Mouse (Mus musculus) midbrain, postnatal 0 days (tissue): ENCODE results near the gene Ranbp10. TPM values are rescaled to one million over a fixed set of nuclear protein-coding genes. Genes with fewer than 3 reads are reported as not detected.

Experiments
- ATAC-seq: fragments of 200-750 bp; cut with Nextera tagmentation; 2 replicates; pipeline ENCODE4 v1.8.0; 2017; ENCODE audit warnings: moderate number of reproducible peaks, mild to moderate bottlenecking, moderate TSS enrichment, moderate library complexity; ENCODE audit not compliant: low FRiP score
- DNase-seq: peaks from one replicate; pipeline ENCODE4 v3.0.0-alpha.2; 2015; ENCODE audit warnings: low spot score
- H3K27ac ChIP-seq: fragments of 300-500 bp; sonication (generic); 2 replicates; pipeline ENCODE4 v1.5.1; 2014; ENCODE audit warnings: low read depth, mild to moderate bottlenecking, low read length, mixed read lengths
- H3K27me3 ChIP-seq: fragments of 300-500 bp; sonication (generic); 2 replicates; pipeline ENCODE4 v1.6.1; 2014; ENCODE audit warnings: low read length, control low read depth, mixed read lengths; ENCODE audit not compliant: insufficient read depth
- H3K36me3 ChIP-seq: fragments of 300-500 bp; sonication (generic); 2 replicates; pipeline ENCODE4 v1.6.1; 2014; ENCODE audit warnings: low read length, control low read depth, mixed read lengths; ENCODE audit not compliant: insufficient read depth
- H3K4me1 ChIP-seq: fragments of 300-500 bp; sonication (generic); 2 replicates; pipeline ENCODE4 v1.6.1; 2014; ENCODE audit warnings: mild to moderate bottlenecking, control low read depth, antibody characterized with exemption, low read length, mixed read lengths; ENCODE audit not compliant: insufficient read depth
- H3K4me2 ChIP-seq: fragments of 300-500 bp; sonication (generic); 2 replicates; pipeline ENCODE4 v1.6.1; 2014; ENCODE audit warnings: low read depth, mild to moderate bottlenecking, low read length, mixed read lengths; ENCODE audit not compliant: poor library complexity, severe bottlenecking
- H3K4me3 ChIP-seq: fragments of 300-500 bp; sonication (generic); 2 replicates; pipeline ENCODE4 v1.5.1; 2014; ENCODE audit warnings: low read depth, mild to moderate bottlenecking, low read length, moderate library complexity
- H3K9ac ChIP-seq: fragments of 300-500 bp; sonication (generic); replicated peaks from 2 replicates; pipeline ENCODE4 v1.6.1; 2014; ENCODE audit warnings: mild to moderate bottlenecking, low read length, moderate library complexity, mixed read lengths; ENCODE audit not compliant: poor library complexity, severe bottlenecking
- H3K9me3 ChIP-seq: fragments of 300-500 bp; sonication (generic); 2 replicates; pipeline ENCODE4 v1.6.1; 2016; ENCODE audit warnings: low read length, control low read depth
- CTCF ChIP-seq: IDR thresholded peaks from 2 replicates; pipeline ENCODE4 v1.5.1; 2016; ENCODE audit warnings: antibody characterized with exemption, mild to moderate bottlenecking
- WGBS: fragments of 180-500 bp; shearing (Covaris S2); extraction: QIAGEN DNeasy Blood & Tissue Kit; methylation state at CpG from one replicate; pipeline ENCODE4 v1.1.7; 2014; 5-methylcytosine and 5-hydroxymethylcytosine counted together
- polyA plus RNA-seq: library from polyadenylated mRNA; unstranded; fragments of >200 nt; fragmentation: Nextera tagmentation; extraction: Ambion mirVana; gene quantifications from 2 replicates; pipeline ENCODE4 v1.2.1, GENCODE M21; 2015
- total RNA-seq: library from RNA; depleted of rRNA; stranded (reverse); fragments of >200 nt; gene quantifications from 2 replicates; pipeline ENCODE4 v1.2.3, GENCODE M21; 2014; rRNA removed

Ranbp10 gene
- total and polyA plus RNA-seq, 2 experiments from 2014 or later, result 6.4 to 13.4 TPM

DNA sequence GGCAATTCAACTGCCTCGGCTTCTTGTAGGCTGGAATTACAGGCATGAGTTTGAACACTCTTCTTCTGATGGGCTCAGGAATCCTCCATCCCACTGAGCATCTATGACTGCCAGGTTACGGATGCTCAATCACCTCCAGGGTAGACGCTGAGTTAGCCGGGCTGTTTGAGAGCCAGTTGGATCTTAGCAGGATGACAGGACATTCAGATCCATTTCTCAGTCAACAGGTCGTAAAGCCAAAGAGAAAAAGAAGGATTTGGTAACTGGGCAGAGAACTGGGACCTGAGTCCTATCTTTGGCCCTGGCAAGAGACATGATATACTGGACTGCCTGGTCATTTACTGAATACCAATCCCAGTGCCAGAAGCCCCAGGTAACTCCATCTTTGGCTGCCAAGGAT, 87.9 kb downstream of the Ranbp10 start:
- 92% methylated on average over 5 of the region's 5 CpGs for WGBS
- Histone ChIP-seq H3K4me1 (no peaks in the 10 kb centered on the region), H3K9ac (no peak overlapping the region), H3K27ac (no peak overlapping the region), H3K27me3 (no peaks in the 10 kb centered on the region), H3K36me3 (no peaks in the 10 kb centered on the region), H3K4me2 (no peak overlapping the region), H3K9me3 (no peaks in the 10 kb centered on the region), H3K4me3 (no peak overlapping the region)
- DNase-seq, result no peak
- no peak for ATAC-seq
- TF ChIP-seq CTCF, result no peak

DNA sequence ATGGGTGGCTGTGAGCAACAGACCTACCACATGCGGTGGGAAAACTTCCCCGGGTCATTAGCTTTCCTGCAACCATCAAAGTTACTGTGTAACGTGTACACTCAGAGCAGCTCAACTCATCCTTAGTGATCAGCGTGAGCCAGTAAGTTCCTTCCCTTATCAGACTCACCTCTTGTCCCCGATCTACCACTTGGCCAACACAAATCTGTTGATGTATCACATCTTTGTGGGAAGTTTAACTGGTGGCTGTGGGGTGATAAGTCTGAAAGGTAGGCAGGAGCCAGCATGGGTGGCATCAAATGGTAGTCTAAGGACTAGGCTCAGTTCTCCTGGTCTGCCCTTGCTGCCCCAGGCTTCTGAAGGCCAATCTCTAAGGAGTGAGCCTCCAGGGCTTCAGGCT, 95.0 kb downstream of the Ranbp10 start:
- Histone ChIP-seq H3K4me3 (no peak overlapping the region), H3K4me1 (no peaks in the 10 kb centered on the region), H3K9ac (no peak overlapping the region), H3K9me3 (no peaks in the 10 kb centered on the region), H3K27me3 (no peaks in the 10 kb centered on the region), H3K27ac (no peak overlapping the region), H3K4me2 (no peak overlapping the region), H3K36me3 (peaks cover 14% of the 10 kb centered on the region)
- no peak for TF ChIP-seq CTCF
- ATAC-seq (no peak), DNase-seq (no peak)
- 93% methylated on average over 5 of the region's 5 CpGs for WGBS

DNA sequence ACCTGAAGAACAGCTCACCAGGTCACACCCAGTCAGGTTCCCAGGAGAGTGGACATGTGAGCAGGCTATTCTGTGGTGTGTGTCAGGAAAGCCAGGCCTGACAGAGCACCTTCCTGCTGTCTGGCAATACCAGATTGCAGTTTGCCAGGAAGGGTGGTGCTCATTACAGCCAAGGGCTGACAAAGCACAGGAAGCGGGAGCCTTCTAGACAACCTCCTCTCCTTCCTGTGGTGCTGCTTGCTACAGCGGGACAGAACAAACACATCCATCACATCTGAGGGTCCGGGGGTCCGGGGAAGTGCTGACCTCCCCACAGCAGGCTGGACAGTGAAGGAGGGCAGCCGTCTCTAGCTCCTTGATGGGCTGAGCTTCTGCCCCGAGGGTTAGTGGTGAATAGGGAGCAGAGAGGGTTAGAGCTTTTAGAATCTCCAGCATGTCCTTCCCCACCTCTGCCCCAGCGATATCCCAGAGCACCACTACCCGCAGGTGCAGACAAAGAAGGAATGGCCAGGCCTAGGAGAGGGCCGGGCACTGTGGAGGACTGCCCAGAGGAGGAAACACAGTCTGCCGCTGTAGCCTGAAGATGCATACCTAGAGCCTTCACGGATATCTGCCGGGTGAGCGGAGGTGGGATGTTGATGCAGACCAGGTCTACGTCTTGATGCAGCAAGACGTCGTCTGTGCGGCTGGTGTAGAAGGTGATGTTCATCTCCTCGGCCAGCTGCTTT, 99.6 kb downstream of the Ranbp10 start:
- no peak for ATAC-seq
- no peak for DNase-seq
- no peak overlapping the region for H3K4me2 ChIP-seq
- 0 out of 2 replicates have a peak overlapping the region, but pooled peaks have one; percentile 3 for H3K27ac ChIP-seq
- no peaks in the 10 kb centered on the region for H3K27me3 ChIP-seq
- no peaks in the 10 kb centered on the region for H3K9me3 ChIP-seq
- no peak overlapping the region for H3K9ac ChIP-seq
- peaks cover 33% of the 10 kb centered on the region for H3K36me3 ChIP-seq
- no peaks in the 10 kb centered on the region for H3K4me1 ChIP-seq
- 90% methylated on average over 18 of the region's 18 CpGs for WGBS
- no peak for TF ChIP-seq CTCF
- H3K4me3 ChIP-seq, result no peak overlapping the region

DNA sequence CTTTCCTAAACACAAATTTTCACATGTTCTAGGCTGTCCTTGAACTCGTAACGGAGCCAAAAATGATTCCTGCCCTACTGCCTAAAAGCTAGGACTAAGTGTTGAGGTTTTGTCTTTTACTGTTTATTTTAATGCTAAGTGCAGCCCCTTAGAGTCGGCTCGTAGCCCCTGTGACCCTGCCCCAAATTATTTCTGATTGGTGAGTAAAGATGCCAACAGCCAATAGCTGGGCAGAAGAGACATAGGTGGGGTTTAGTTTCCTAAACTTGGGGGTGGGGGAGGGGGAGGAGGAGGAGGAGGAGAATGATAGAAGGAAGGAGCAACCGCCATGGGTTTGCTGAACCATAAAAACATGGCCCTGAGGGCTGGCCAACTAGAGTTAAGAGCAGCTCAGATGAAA, 101.4 kb downstream of the Ranbp10 start:
- Histone ChIP-seq H3K4me2 (no peak overlapping the region), H3K27me3 (no peaks in the 10 kb centered on the region), H3K9me3 (no peaks in the 10 kb centered on the region), H3K4me3 (no peak overlapping the region), H3K27ac (no peak overlapping the region), H3K36me3 (peaks cover 30% of the 10 kb centered on the region), H3K4me1 (no peaks in the 10 kb centered on the region), H3K9ac (no peak overlapping the region)
- WGBS, result 87% methylated on average over 5 of the region's 5 CpGs
- no peak for TF ChIP-seq CTCF
- DNase-seq, result no peak
- ATAC-seq, result no peak

DNA sequence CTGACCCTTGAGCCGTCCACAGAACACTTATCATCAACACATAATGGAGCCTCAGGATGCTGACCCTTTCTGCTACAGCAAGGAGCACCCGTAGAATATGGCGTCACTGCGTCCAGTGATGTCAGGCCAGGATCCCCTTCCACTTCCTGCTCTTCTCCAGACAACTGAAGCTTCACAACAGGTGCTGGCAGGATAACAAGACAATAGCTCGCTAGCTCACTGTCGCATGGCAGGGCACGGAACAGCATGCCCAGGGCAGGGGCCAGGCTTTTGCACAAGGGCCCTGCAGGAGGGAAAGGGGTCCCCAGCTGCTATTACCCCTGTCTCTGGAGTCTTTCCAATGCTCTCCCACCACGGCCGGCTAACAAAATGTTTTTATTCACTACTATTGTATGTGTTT, 104.3 kb downstream of the Ranbp10 start:
- Histone ChIP-seq H3K4me1 (no peaks in the 10 kb centered on the region), H3K4me3 (no peak overlapping the region), H3K9ac (no peak overlapping the region), H3K27ac (no peak overlapping the region), H3K27me3 (no peaks in the 10 kb centered on the region), H3K9me3 (no peaks in the 10 kb centered on the region), H3K4me2 (no peak overlapping the region), H3K36me3 (peaks cover 26% of the 10 kb centered on the region)
- 94% methylated on average over 9 of the region's 9 CpGs for WGBS
- DNase-seq, result no peak
- no peak for TF ChIP-seq CTCF
- ATAC-seq, result no peak

DNA sequence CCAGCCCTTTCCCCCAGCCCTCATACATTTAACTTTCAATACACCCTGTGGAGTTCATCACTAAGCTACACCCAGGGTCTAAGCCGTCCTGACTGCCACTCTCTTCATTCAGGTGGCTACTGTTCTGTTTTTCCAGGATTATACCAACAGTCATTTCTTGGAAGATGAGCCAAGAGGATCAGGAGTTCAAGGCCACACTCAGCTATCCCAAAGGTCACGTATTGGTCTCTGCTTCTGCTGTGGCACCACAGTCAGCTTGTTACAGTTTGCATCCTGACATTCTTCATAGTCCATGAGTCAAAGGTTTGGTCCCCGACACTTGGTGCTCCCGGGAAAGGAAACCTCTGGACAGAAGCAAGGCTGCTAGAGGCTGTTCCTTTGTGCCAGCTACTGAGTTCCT, 107.5 kb downstream of the Ranbp10 start:
- H3K36me3 ChIP-seq, result peaks cover 17% of the 10 kb centered on the region
- 91% methylated on average over 4 of the region's 4 CpGs for WGBS
- ATAC-seq (no peak), DNase-seq (no peak)
- no peak overlapping the region for H3K4me2 ChIP-seq
- no peaks in the 10 kb centered on the region for H3K9me3 ChIP-seq
- no peak for TF ChIP-seq CTCF
- no peaks in the 10 kb centered on the region for H3K27me3 ChIP-seq
- no peak overlapping the region for H3K27ac ChIP-seq
- no peaks in the 10 kb centered on the region for H3K4me1 ChIP-seq
- no peak overlapping the region for H3K4me3 ChIP-seq
- H3K9ac ChIP-seq, result no peak overlapping the region

Other genes with a start within 250 kb of the Ranbp10 start
- 12.6 and 16.1 TPM in 2 replicates for gene Ripor1, start 222.1 kb downstream of the Ranbp10 start, total RNA-seq
- gene Ripor1, start 222.1 kb downstream of the Ranbp10 start, polyA plus RNA-seq, result 32.6 and 32.7 TPM in 2 replicates
- gene Ctcf, start 190.8 kb downstream of the Ranbp10 start, total RNA-seq, result 40.2 and 44.2 TPM in 2 replicates
- gene Ctcf, start 190.8 kb downstream of the Ranbp10 start, polyA plus RNA-seq, result 73.0 and 81.9 TPM in 2 replicates
- not detected in 2 replicates for gene Agrp, start 190.0 kb downstream of the Ranbp10 start, total RNA-seq
- gene Agrp, start 190.0 kb downstream of the Ranbp10 start, polyA plus RNA-seq, result 3.2 and 7.6 TPM in 2 replicates
- 5.4 and 5.6 TPM in 2 replicates for gene Carmil2, start 141.1 kb downstream of the Ranbp10 start, total RNA-seq
- 35.1 and 36.0 TPM in 2 replicates for gene Carmil2, start 141.1 kb downstream of the Ranbp10 start, polyA plus RNA-seq
- gene Acd, start 126.2 kb downstream of the Ranbp10 start, total RNA-seq, result 20.6 and 32.0 TPM in 2 replicates
- gene Acd, start 126.2 kb downstream of the Ranbp10 start, polyA plus RNA-seq, result 84.7 and 93.0 TPM in 2 replicates
- gene Pard6a, start 126.2 kb downstream of the Ranbp10 start, total RNA-seq, result 99.3 and 110 TPM in 2 replicates
- gene Pard6a, start 126.2 kb downstream of the Ranbp10 start, polyA plus RNA-seq, result 71.4 and 73.4 TPM in 2 replicates
- gene 4933405L10Rik, start 119.7 kb downstream of the Ranbp10 start, total RNA-seq, result not detected in 2 replicates
- gene 4933405L10Rik, start 119.7 kb downstream of the Ranbp10 start, polyA plus RNA-seq, result 0.44 and 0.50 TPM in 2 replicates
- gene Enkd1, start 119.1 kb downstream of the Ranbp10 start, total RNA-seq, result 9.8 and 11.2 TPM in 2 replicates
- 15.4 and 15.6 TPM in 2 replicates for gene Enkd1, start 119.1 kb downstream of the Ranbp10 start, polyA plus RNA-seq
- gene Gfod2, start 68.7 kb downstream of the Ranbp10 start, total RNA-seq, result 47.6 and 64.7 TPM in 2 replicates
- gene Gfod2, start 68.7 kb downstream of the Ranbp10 start, polyA plus RNA-seq, result 60.9 and 67.9 TPM in 2 replicates
- 0.14 and 0.16 TPM in 2 replicates for gene Tsnaxip1, start 381 bp upstream of the Ranbp10 start, total RNA-seq
- gene Tsnaxip1, start 381 bp upstream of the Ranbp10 start, polyA plus RNA-seq, result 0.62 and 0.88 TPM in 2 replicates
- gene Cenpt, start 25.9 kb upstream of the Ranbp10 start, total RNA-seq, result 44.8 and 48.6 TPM in 2 replicates
- gene Cenpt, start 25.9 kb upstream of the Ranbp10 start, polyA plus RNA-seq, result 45.2 and 48.7 TPM in 2 replicates
- 52.0 and 80.1 TPM in 2 replicates for gene Thap11, start 27.8 kb upstream of the Ranbp10 start, total RNA-seq
- 40.1 and 42.9 TPM in 2 replicates for gene Thap11, start 27.8 kb upstream of the Ranbp10 start, polyA plus RNA-seq
- gene Nutf2, start 33.2 kb upstream of the Ranbp10 start, total RNA-seq, result 60.7 and 65.2 TPM in 2 replicates
- 109 and 137 TPM in 2 replicates for gene Nutf2, start 33.2 kb upstream of the Ranbp10 start, polyA plus RNA-seq
- 100 and 125 TPM in 2 replicates for gene Edc4, start 53.5 kb upstream of the Ranbp10 start, total RNA-seq
- gene Edc4, start 53.5 kb upstream of the Ranbp10 start, polyA plus RNA-seq, result 45.2 and 45.4 TPM in 2 replicates
- 1.3 and 1.9 TPM in 2 replicates for gene Nrn1l, start 66.2 kb upstream of the Ranbp10 start, total RNA-seq
- 1.3 TPM in 2 replicates for gene Nrn1l, start 66.2 kb upstream of the Ranbp10 start, polyA plus RNA-seq
- 23.2 and 23.9 TPM in 2 replicates for gene Pskh1, start 73.1 kb upstream of the Ranbp10 start, total RNA-seq
- 8.7 and 11.9 TPM in 2 replicates for gene Pskh1, start 73.1 kb upstream of the Ranbp10 start, polyA plus RNA-seq
- 3.6 and 4.0 TPM in 2 replicates for gene Ctrl, start 106.5 kb upstream of the Ranbp10 start, total RNA-seq
- 3.2 and 3.9 TPM in 2 replicates for gene Ctrl, start 106.5 kb upstream of the Ranbp10 start, polyA plus RNA-seq
- gene Psmb10, start 111.1 kb upstream of the Ranbp10 start, total RNA-seq, result 44.9 and 85.1 TPM in 2 replicates
- 110 and 122 TPM in 2 replicates for gene Psmb10, start 111.1 kb upstream of the Ranbp10 start, polyA plus RNA-seq
- 7.5 and 19.3 TPM in 2 replicates for gene Lcat, start 116.0 kb upstream of the Ranbp10 start, total RNA-seq
- 5.6 and 6.8 TPM in 2 replicates for gene Lcat, start 116.0 kb upstream of the Ranbp10 start, polyA plus RNA-seq
- gene Slc12a4, start 138.7 kb upstream of the Ranbp10 start, total RNA-seq, result 11.8 and 12.1 TPM in 2 replicates
- gene Slc12a4, start 138.7 kb upstream of the Ranbp10 start, polyA plus RNA-seq, result 9.6 and 12.0 TPM in 2 replicates
- not detected in 2 replicates for gene Dpep3, start 152.1 kb upstream of the Ranbp10 start, total RNA-seq
- not detected in 2 replicates for gene Dpep3, start 152.1 kb upstream of the Ranbp10 start, polyA plus RNA-seq
- gene Dus2, start 164.0 kb upstream of the Ranbp10 start, total RNA-seq, result 16.3 and 18.8 TPM in 2 replicates
- 21.3 and 22.2 TPM in 2 replicates for gene Dus2, start 164.0 kb upstream of the Ranbp10 start, polyA plus RNA-seq
- not detected in 2 replicates for gene Dpep2nb, start 178.6 kb upstream of the Ranbp10 start, total RNA-seq
- gene Dpep2nb, start 178.6 kb upstream of the Ranbp10 start, polyA plus RNA-seq, result not detected in 2 replicates
- 29.7 and 36.3 TPM in 2 replicates for gene Ddx28, start 184.5 kb upstream of the Ranbp10 start, total RNA-seq
- gene Ddx28, start 184.5 kb upstream of the Ranbp10 start, polyA plus RNA-seq, result 22.8 and 22.9 TPM in 2 replicates
- 16.5 and 18.0 TPM in 2 replicates for gene Nfatc3, start 231.5 kb upstream of the Ranbp10 start, total RNA-seq
- 1.8 and 2.7 TPM in 2 replicates for gene Nfatc3, start 231.5 kb upstream of the Ranbp10 start, polyA plus RNA-seq